ENCODE assay signal across 22 mouse cellular contexts in genomic region chr3:61255232-61255631, GRCm38 (mm10).
A peak's percentile ranks its signal among the peaks of the same experiment; 100 is the strongest.
DNase-seq lines count a peak whose midpoint lies in the region; ATAC-seq and TF ChIP-seq lines count a peak whose summit lies in the region.
"Had no signal": no experiment of that assay in that cellular context is flagged by ENCODE, and none has a peak within 500 bp of the region (broad histone marks: within the 10 kb centered on the region; RNA-seq: fewer than 3 reads in every experiment).

No protein-coding gene starts in this region.

- H3K9me3 ChIP-seq in forebrain, embryonic 15.5 days = no peaks in the 10 kb centered on the region
- H3K9me3 ChIP-seq in forebrain, embryonic 11.5 days (ENCODE audit: control insufficient read depth, low read length) = no peaks in the 10 kb centered on the region
- H3K9me3 ChIP-seq in midbrain, embryonic 14.5 days (ENCODE audit: control insufficient read depth, low read length) = no peaks in the 10 kb centered on the region
- H3K9me3 ChIP-seq in midbrain, embryonic 11.5 days (ENCODE audit: control insufficient read depth, low read length) = no peaks in the 10 kb centered on the region
- H3K9me3 ChIP-seq in forebrain, postnatal 0 days (ENCODE audit: low read length) = no peaks in the 10 kb centered on the region
- H3K9me3 ChIP-seq: embryonic facial prominence, embryonic 12.5 days; heart, embryonic 12.5 days; intestine, embryonic 15.5 days had no signal

- no peaks in the 10 kb centered on the region for H3K36me3 ChIP-seq in forebrain, embryonic 15.5 days
- no peaks in the 10 kb centered on the region for H3K36me3 ChIP-seq in forebrain, embryonic 11.5 days (ENCODE audit: control insufficient read depth, insufficient read depth, low read length)
- no peaks in the 10 kb centered on the region for H3K36me3 ChIP-seq in midbrain, embryonic 14.5 days (ENCODE audit: control insufficient read depth, insufficient read depth, low read length)
- H3K36me3 ChIP-seq in midbrain, embryonic 11.5 days (ENCODE audit: control insufficient read depth, insufficient read depth, low read length) = no peaks in the 10 kb centered on the region
- H3K36me3 ChIP-seq in forebrain, postnatal 0 days (ENCODE audit: insufficient read depth) = no peaks in the 10 kb centered on the region
- H3K36me3 ChIP-seq: embryonic facial prominence, embryonic 12.5 days; heart, embryonic 12.5 days; intestine, embryonic 15.5 days had no signal

- no peak for TF ChIP-seq POLR2A in brain, embryonic 14.5 days (IDR thresholded peaks at IDR 0.05; ENCODE audit: borderline replicate concordance, extremely low read depth, insufficient read depth, insufficient read length, poor library complexity, severe bottlenecking)

- no peak for TF ChIP-seq CTCF in brain, embryonic 14.5 days (IDR thresholded peaks at IDR 0.05; ENCODE audit: borderline replicate concordance, extremely low read depth, insufficient read depth, insufficient read length)
- no peak for TF ChIP-seq CTCF in forebrain, postnatal 0 days (IDR thresholded peaks at IDR 0.05; ENCODE audit: low read depth)

- H3K4me2 ChIP-seq in forebrain, embryonic 15.5 days (replicated peaks) = no peak overlapping the region
- no peak overlapping the region for H3K4me2 ChIP-seq in forebrain, embryonic 11.5 days (ENCODE audit: low read depth, low read length, severe bottlenecking)
- H3K4me2 ChIP-seq in midbrain, embryonic 14.5 days (ENCODE audit: low read length) = no peak overlapping the region
- H3K4me2 ChIP-seq in midbrain, embryonic 11.5 days = no peak overlapping the region
- H3K4me2 ChIP-seq in forebrain, postnatal 0 days (ENCODE audit: low read depth) = no peak overlapping the region
- H3K4me2 ChIP-seq: embryonic facial prominence, embryonic 12.5 days; heart, embryonic 12.5 days; intestine, embryonic 15.5 days had no signal

- no peak overlapping the region for H3K4me3 ChIP-seq in forebrain, embryonic 15.5 days
- H3K4me3 ChIP-seq in forebrain, embryonic 11.5 days (ENCODE audit: low read depth, low read length) = no peak overlapping the region
- no peak overlapping the region for H3K4me3 ChIP-seq in midbrain, embryonic 14.5 days (replicated peaks; ENCODE audit: low read depth, low read length)
- H3K4me3 ChIP-seq in midbrain, embryonic 11.5 days (ENCODE audit: low read depth, low read length) = no peak overlapping the region
- H3K4me3 ChIP-seq in forebrain, postnatal 0 days (ENCODE audit: low read depth, low read length) = no peak overlapping the region
- H3K4me3 ChIP-seq: embryonic facial prominence, embryonic 12.5 days; heart, adult 2 months; heart, embryonic 12.5 days; intestine, embryonic 15.5 days had no signal

- H3K27me3 ChIP-seq in forebrain, embryonic 15.5 days = no peaks in the 10 kb centered on the region
- H3K27me3 ChIP-seq in forebrain, embryonic 11.5 days (ENCODE audit: control insufficient read depth, insufficient read depth, low read length) = no peaks in the 10 kb centered on the region
- H3K27me3 ChIP-seq in midbrain, embryonic 14.5 days (ENCODE audit: control insufficient read depth, insufficient read depth, low read length) = no peaks in the 10 kb centered on the region
- no peaks in the 10 kb centered on the region for H3K27me3 ChIP-seq in midbrain, embryonic 11.5 days (ENCODE audit: control insufficient read depth, insufficient read depth, low read length)
- H3K27me3 ChIP-seq in forebrain, postnatal 0 days (ENCODE audit: insufficient read depth, low read length) = no peaks in the 10 kb centered on the region
- H3K27me3 ChIP-seq: CH12.LX; embryonic facial prominence, embryonic 12.5 days; heart, embryonic 12.5 days; intestine, embryonic 15.5 days had no signal

- WGBS in forebrain, embryonic 15.5 days = 65% methylated on average over 4 of the region's 4 CpGs
- 73% methylated on average over 4 of the region's 4 CpGs for WGBS in forebrain, embryonic 11.5 days
- 43% methylated on average over 4 of the region's 4 CpGs for WGBS in midbrain, embryonic 14.5 days
- whole genome bisulfite sequencing in midbrain, embryonic 11.5 days = 64% methylated on average over 4 of the region's 4 CpGs
- WGBS in forebrain, postnatal 0 days = 43% methylated on average over 4 of the region's 4 CpGs

- no peaks in the 10 kb centered on the region for H3K4me1 ChIP-seq in forebrain, embryonic 15.5 days
- no peaks in the 10 kb centered on the region for H3K4me1 ChIP-seq in forebrain, embryonic 11.5 days (replicated peaks; ENCODE audit: control insufficient read depth, insufficient read depth, low read length)
- no peaks in the 10 kb centered on the region for H3K4me1 ChIP-seq in midbrain, embryonic 14.5 days (ENCODE audit: control insufficient read depth, insufficient read depth, low read length)
- H3K4me1 ChIP-seq in midbrain, embryonic 11.5 days (ENCODE audit: control insufficient read depth, insufficient read depth, low read length) = no peaks in the 10 kb centered on the region
- no peaks in the 10 kb centered on the region for H3K4me1 ChIP-seq in forebrain, postnatal 0 days (ENCODE audit: insufficient read depth)
- H3K4me1 ChIP-seq: embryonic facial prominence, embryonic 12.5 days; heart, embryonic 12.5 days; intestine, embryonic 15.5 days had no signal

- no peak overlapping the region for H3K27ac ChIP-seq in forebrain, embryonic 15.5 days (replicated peaks)
- no peak overlapping the region for H3K27ac ChIP-seq in forebrain, embryonic 11.5 days (ENCODE audit: low read depth, low read length)
- no peak overlapping the region for H3K27ac ChIP-seq in midbrain, embryonic 14.5 days (replicated peaks; ENCODE audit: low read depth, low read length)
- no peak overlapping the region for H3K27ac ChIP-seq in midbrain, embryonic 11.5 days (ENCODE audit: low read depth, low read length)
- peak overlapping the region; percentile 42 for H3K27ac ChIP-seq in forebrain, postnatal 0 days (ENCODE audit: low read depth, low read length)
- H3K27ac ChIP-seq: embryonic facial prominence, embryonic 12.5 days; heart, adult 2 months; intestine, embryonic 15.5 days had no signal

- no peak for DNase-seq in forebrain, embryonic 11.5 days (ENCODE audit: low spot score)
- peak; percentile 18 for DNase-seq in midbrain, embryonic 14.5 days
- no peak for DNase-seq in midbrain, embryonic 11.5 days (ENCODE audit: low spot score, missing footprints)
- DNase-seq in brain, embryonic 14.5 days (ENCODE audit: low read depth) = peak; percentile 50
- peak; percentile 64 for DNase-seq in forebrain, postnatal 0 days
- DNase-seq in kidney, postnatal 14 days = no peak
- DNase-seq in heart, adult 8-10 months (ENCODE audit: low spot score) = no peak
- DNase-seq: adrenal gland, adult 2 months; adrenal gland, postnatal 25 days; cerebellum, adult 11-12 months; cerebellum, adult 9-10 months; cerebellum, postnatal 25 days; gastrocnemius, postnatal 14 days; heart, adult 2 months; kidney, adult 18-20 months had no signal

- H3K9ac ChIP-seq in forebrain, embryonic 15.5 days (replicated peaks) = no peak overlapping the region
- H3K9ac ChIP-seq in forebrain, embryonic 11.5 days (ENCODE audit: low read length) = no peak overlapping the region
- no peak overlapping the region for H3K9ac ChIP-seq in midbrain, embryonic 14.5 days (replicated peaks; ENCODE audit: low read length)
- H3K9ac ChIP-seq in midbrain, embryonic 11.5 days (ENCODE audit: low read length) = no peak overlapping the region
- H3K9ac ChIP-seq in forebrain, postnatal 0 days = no peak overlapping the region
- H3K9ac ChIP-seq: embryonic facial prominence, embryonic 12.5 days; heart, embryonic 12.5 days; intestine, embryonic 15.5 days had no signal

- ATAC-seq in forebrain, embryonic 15.5 days (replicated peaks) = peak; percentile 80
- ATAC-seq in forebrain, embryonic 11.5 days (replicated peaks; ENCODE audit: low FRiP score) = no peak
- ATAC-seq in midbrain, embryonic 14.5 days (ENCODE audit: low FRiP score, low TSS enrichment) = no peak
- no peak for ATAC-seq in midbrain, embryonic 11.5 days (ENCODE audit: low FRiP score)
- peak; percentile 94 for ATAC-seq in forebrain, postnatal 0 days
- ATAC-seq: activated CD4-positive, CD25-positive, alpha-beta regulatory T cell, adult 4 months; intestine, embryonic 15.5 days; Patski had no signal

Comparison
In these comparisons a context has a peak if more than half of its experiments do, and no peak if none do; other contexts are left out.
1. ATAC-seq: peak in forebrain, embryonic 15.5 days (single experiment) and forebrain, postnatal 0 days (single experiment); none in forebrain, embryonic 11.5 days (single experiment), midbrain, embryonic 14.5 days (single experiment) and midbrain, embryonic 11.5 days (single experiment).
2. DNase-seq: peak in midbrain, embryonic 14.5 days (single experiment), brain, embryonic 14.5 days (single experiment) and forebrain, postnatal 0 days (single experiment); none in forebrain, embryonic 11.5 days (single experiment), midbrain, embryonic 11.5 days (single experiment), kidney, postnatal 14 days (single experiment) and heart, adult 8-10 months (single experiment).